In the genomic region with DNA sequence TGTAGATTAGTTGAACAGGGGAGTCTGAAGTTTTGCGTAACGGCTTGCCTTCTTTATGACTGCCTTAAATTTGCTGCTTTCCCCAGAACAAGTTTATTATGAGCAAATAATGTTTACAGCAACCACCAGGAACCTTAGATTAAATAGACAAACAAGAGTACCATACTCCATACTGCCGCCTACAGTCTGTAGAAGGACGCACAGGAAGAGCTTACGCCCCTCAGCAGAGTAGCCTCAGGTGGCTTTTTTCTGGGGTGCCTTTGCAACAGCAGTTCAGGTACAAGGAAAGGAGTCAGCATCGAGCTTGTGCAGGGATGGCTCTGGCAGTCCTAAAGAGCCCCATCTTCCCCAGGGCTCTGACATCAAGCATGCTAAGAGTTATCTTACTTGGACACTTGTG, we compare ENCODE assay signal across 16 mouse cellular contexts. TPM values are rescaled to one million over a fixed set of nuclear protein-coding genes. Genes with fewer than 3 reads are reported as not detected.
A peak's percentile ranks its signal among the peaks of the same experiment; 100 is the strongest.
DNase-seq lines count a peak whose midpoint lies in the region; ATAC-seq and TF ChIP-seq lines count a peak whose summit lies in the region.
"Had no signal": no experiment of that assay in that cellular context is flagged by ENCODE, and none has a peak within 500 bp of the region (broad histone marks: within the 10 kb centered on the region; RNA-seq: fewer than 3 reads in every experiment).

No protein-coding gene starts in this region.

- peak; percentile 22 for DNase-seq in kidney, postnatal 0 days (ENCODE audit: low spot score)
- DNase-seq in kidney, postnatal 4 days: no peak
- DNase-seq in 416B (ENCODE audit: low read depth): peak; percentile 33
- peak; percentile 12 for DNase-seq in CH12.LX (ENCODE audit: extremely low read depth)
- DNase-seq in embryo, embryonic 10 days (ENCODE audit: low spot score): no peak
- DNase-seq in frontal cortex, postnatal 36 days (ENCODE audit: low spot score in 2 of 2): no peak
- DNase-seq in hindbrain, embryonic 10.5 days (ENCODE audit: low spot score): no peak
- DNase-seq: cerebellum, adult 18-20 months; layer of hippocampus, postnatal 36 days; right cerebral cortex, postnatal 4 days had no signal

- ATAC-seq in kidney, postnatal 0 days (replicated peaks; ENCODE audit: low FRiP score, low read depth): no peak
- ATAC-seq in erythroblast, adult 5-6 weeks (replicated peaks; ENCODE audit: low FRiP score, poor library complexity, severe bottlenecking): 0 out of 2 replicates have a peak, but pooled peaks have one; percentile 51
- ATAC-seq: forebrain, embryonic 14.5 days had no signal

- no peaks in the 10 kb centered on the region for H3K4me1 ChIP-seq in kidney, postnatal 0 days (replicated peaks; ENCODE audit: insufficient read depth, low read length)
- no peaks in the 10 kb centered on the region for H3K4me1 ChIP-seq in CH12.LX (ENCODE audit: control insufficient read depth in 1 of 2, insufficient read depth in 2 of 2)
- no peaks in the 10 kb centered on the region for H3K4me1 ChIP-seq in hindbrain, embryonic 10.5 days (replicated peaks)
- H3K4me1 ChIP-seq: embryonic facial prominence, embryonic 13.5 days; hindbrain, embryonic 13.5 days; kidney, embryonic 15.5 days had no signal

- no peak; the same call in 1 of the 2 replicates for TF ChIP-seq RAD21 in CH12.LX (IDR thresholded peaks at IDR 0.05; ENCODE audit: low read depth, low read length)

- no peaks in the 10 kb centered on the region for H3K9me3 ChIP-seq in kidney, postnatal 0 days (replicated peaks; ENCODE audit: low read length)
- H3K9me3 ChIP-seq in CH12.LX (replicated peaks; ENCODE audit: low read length): no peaks in the 10 kb centered on the region
- no peaks in the 10 kb centered on the region for H3K9me3 ChIP-seq in hindbrain, embryonic 10.5 days
- H3K9me3 ChIP-seq: embryonic facial prominence, embryonic 13.5 days; hindbrain, embryonic 13.5 days; kidney, embryonic 15.5 days had no signal

- H3K36me3 ChIP-seq in kidney, postnatal 0 days (ENCODE audit: insufficient read depth, low read length): peaks cover 48% of the 10 kb centered on the region
- H3K36me3 ChIP-seq in CH12.LX (replicated peaks in 1 of 2; ENCODE audit: control insufficient read depth in 1 of 2, insufficient read depth in 1 of 2, low read length in 1 of 2): peaks cover 63 to 93% of the 10 kb centered on the region in 2 experiments
- H3K36me3 ChIP-seq in hindbrain, embryonic 10.5 days: peaks cover 100% of the 10 kb centered on the region

- peak; percentile 40; the same call in 1 of the 2 replicates for TF ChIP-seq CTCF in kidney, postnatal 0 days (IDR thresholded peaks at IDR 0.05; ENCODE audit: low read depth)
- peak in 1 of 2 experiments; percentile 46; a peak in 3 of 4 replicates for TF ChIP-seq CTCF in CH12.LX (conservative IDR thresholded peaks at IDR 0.05 in 1 of 2, IDR thresholded peaks at IDR 0.05 in 1 of 2; ENCODE audit: low read depth in 2 of 2, low read length in 2 of 2)

- no peaks in the 10 kb centered on the region for H3K79me2 ChIP-seq in CH12.LX (replicated peaks; ENCODE audit: control insufficient read depth, extremely low read depth, insufficient read depth, poor library complexity, severe bottlenecking)

- dilution Hi-C loops in CH12.LX (cut with MboI; ENCODE audit: extremely low pct_ligation_motif_present, extremely low pct_unique_long_range_greater_than_20kb, low sequenced_read_pairs): no loop called here

- no peak overlapping the region for H3K4me2 ChIP-seq in kidney, postnatal 0 days (ENCODE audit: low read length)
- H3K4me2 ChIP-seq in CH12.LX (ENCODE audit: insufficient read depth, low read depth, poor library complexity, severe bottlenecking): no peak overlapping the region
- H3K4me2 ChIP-seq: embryonic facial prominence, embryonic 13.5 days; hindbrain, embryonic 13.5 days; kidney, embryonic 15.5 days had no signal

- WGBS in kidney, postnatal 0 days: 84% methylated on average over 6 of the region's 6 CpGs
- WGBS in hindbrain, embryonic 10.5 days: 85% methylated on average over 6 of the region's 6 CpGs

- H3K4me3 ChIP-seq in kidney, postnatal 0 days (replicated peaks; ENCODE audit: low read depth, low read length): no peak overlapping the region
- no peak overlapping the region for H3K4me3 ChIP-seq in CH12.LX (replicated peaks in 1 of 3; ENCODE audit: low read depth in 2 of 3, low read length in 2 of 3, poor library complexity in 1 of 3)
- H3K4me3 ChIP-seq in hindbrain, embryonic 10.5 days: no peak overlapping the region
- H3K4me3 ChIP-seq: embryonic facial prominence, embryonic 13.5 days; hindbrain, embryonic 13.5 days; kidney, embryonic 15.5 days had no signal

- no peak for TF ChIP-seq EP300 in CH12.LX (IDR thresholded peaks at IDR 0.05; ENCODE audit: low read length)

- H3K27ac ChIP-seq in kidney, postnatal 0 days: no peak overlapping the region
- no peak overlapping the region for H3K27ac ChIP-seq in CH12.LX (ENCODE audit: insufficient read depth, low read depth)
- no peak overlapping the region for H3K27ac ChIP-seq in hindbrain, embryonic 10.5 days
- H3K27ac ChIP-seq: embryonic facial prominence, embryonic 13.5 days; hindbrain, embryonic 13.5 days; kidney, embryonic 15.5 days; macrophage had no signal

- H3K9ac ChIP-seq in kidney, postnatal 0 days (ENCODE audit: low read depth, low read length): no peak overlapping the region
- H3K9ac ChIP-seq in CH12.LX (ENCODE audit: insufficient read depth, low read depth): no peak overlapping the region
- H3K9ac ChIP-seq: embryonic facial prominence, embryonic 13.5 days; hindbrain, embryonic 13.5 days; kidney, embryonic 15.5 days had no signal

- no peaks in the 10 kb centered on the region for H3K27me3 ChIP-seq in kidney, postnatal 0 days (ENCODE audit: insufficient read depth, low read length)
- H3K27me3 ChIP-seq in CH12.LX (replicated peaks): no peaks in the 10 kb centered on the region
- H3K27me3 ChIP-seq in hindbrain, embryonic 10.5 days (ENCODE audit: insufficient read depth, poor library complexity, severe bottlenecking): no peaks in the 10 kb centered on the region
- H3K27me3 ChIP-seq: embryonic facial prominence, embryonic 13.5 days; hindbrain, embryonic 13.5 days; kidney, embryonic 15.5 days had no signal

- in situ Hi-C loops in CH12.LX (cut with MboI; ENCODE audit: low pct_ligation_motif_present, low pct_unique_long_range_greater_than_20kb, low sequenced_read_pairs): no loop called here

- TF ChIP-seq POLR2A in CH12.LX (IDR thresholded peaks at IDR 0.05; ENCODE audit: low read depth, low read length): no peak

TF ChIP-seq in CH12.LX, 34 proteins besides CTCF, POLR2A, EP300 and RAD21:
- TF ChIP-seq SMC3 (IDR thresholded peaks at IDR 0.05; ENCODE audit: low read depth, low read length) (peak; percentile 19; the same call in 1 of the 2 replicates), IRF4 (IDR thresholded peaks at IDR 0.05; ENCODE audit: low read depth, low read length) (no peak)

RNA-seq across cellular contexts. Expression of gene Rbl2, which starts 35.4 kb away (rescaled TPM):
- polyA plus RNA-seq in kidney, postnatal 0 days (2015; fragmentation: Nextera tagmentation; extraction: Ambion mirVana): 14.8 and 16.5 TPM in 2 replicates
- total RNA-seq in CH12.LX (2012; rRNA removed) (17.2 and 19.0 TPM in 2 replicates), CH12.LX (2014; rRNA removed) (19.2 and 20.4 TPM in 2 replicates)
- polyA plus RNA-seq in CH12.LX (2012; ENCODE audit: insufficient read length, low read depth): 17.0 and 21.9 TPM in 2 replicates
- 19.4 and 25.3 TPM in 2 replicates for total RNA-seq in erythroblast, adult 5-6 weeks (2015; ENCODE audit: low replicate concordance)
- 26.7 and 34.3 TPM in 2 replicates for total RNA-seq in erythroblast, adult 5-6 weeks (2017; ENCODE audit: low replicate concordance)
- 8.6 and 11.1 TPM in 2 replicates for polyA plus RNA-seq in hindbrain, embryonic 10.5 days (2016; fragmentation: Nextera tagmentation; extraction: Ambion mirVana)

Comparison
In these comparisons a context has a peak if more than half of its experiments do, and no peak if none do; other contexts are left out.
1. DNase-seq: peak in kidney, postnatal 0 days (single experiment), 416B (single experiment) and CH12.LX (single experiment); none in kidney, postnatal 4 days (0 of 2), embryo, embryonic 10 days (single experiment), frontal cortex, postnatal 36 days (0 of 2) and hindbrain, embryonic 10.5 days (single experiment).